In genomic region chr3:21553159-21553758, GRCm38 (mm10) we compare ENCODE assay signal across 9 mouse cellular contexts.
DNase-seq lines count a peak whose midpoint lies in the region; ATAC-seq and TF ChIP-seq lines count a peak whose summit lies in the region.
"Had no signal": no experiment of that assay in that cellular context is flagged by ENCODE, and none has a peak within 500 bp of the region (broad histone marks: within the 10 kb centered on the region; RNA-seq: fewer than 3 reads in every experiment).

No protein-coding gene starts in this region.

- no peak overlapping the region for H3K27ac ChIP-seq in intestine, embryonic 15.5 days
- no peak overlapping the region for H3K27ac ChIP-seq in midbrain, embryonic 11.5 days (ENCODE audit: low read depth, low read length)
- no peak overlapping the region for H3K27ac ChIP-seq in gastrocnemius, adult 2 months

- H3K36me3 ChIP-seq in intestine, embryonic 15.5 days, result no peaks in the 10 kb centered on the region
- no peaks in the 10 kb centered on the region for H3K36me3 ChIP-seq in midbrain, embryonic 11.5 days (ENCODE audit: control insufficient read depth, insufficient read depth, low read length)

- no peak overlapping the region for H3K4me3 ChIP-seq in intestine, embryonic 15.5 days (replicated peaks)
- H3K4me3 ChIP-seq in midbrain, embryonic 11.5 days (ENCODE audit: low read depth, low read length), result no peak overlapping the region
- H3K4me3 ChIP-seq in gastrocnemius, adult 2 months, result no peak overlapping the region
- H3K4me3 ChIP-seq: erythroblast, embryonic 14.5 days had no signal

- ATAC-seq in intestine, embryonic 15.5 days, result peak; percentile 92
- peak; percentile 94 for ATAC-seq in midbrain, embryonic 11.5 days (ENCODE audit: low FRiP score)

- no peaks in the 10 kb centered on the region for H3K9me3 ChIP-seq in intestine, embryonic 15.5 days
- no peaks in the 10 kb centered on the region for H3K9me3 ChIP-seq in midbrain, embryonic 11.5 days (ENCODE audit: control insufficient read depth, low read length)

- DNase-seq in frontal cortex, adult 2 months (ENCODE audit: extremely low spot score in 1 of 2, low spot score in 1 of 2), result peak; percentile 59 to 75
- no peak for DNase-seq in frontal cortex, postnatal 10 days (ENCODE audit: low spot score in 2 of 2)
- DNase-seq in brain, embryonic 14.5 days (ENCODE audit: low read depth), result peak; percentile 95
- DNase-seq in midbrain, embryonic 11.5 days (ENCODE audit: low spot score, missing footprints), result no peak
- no peak for DNase-seq in gastrocnemius, adult 2 months
- DNase-seq in thymus, postnatal 25 days, result no peak
- DNase-seq in cerebellum, adult 9-11 months, result no peak

- H3K4me1 ChIP-seq in intestine, embryonic 15.5 days (replicated peaks), result no peaks in the 10 kb centered on the region
- peaks cover 18% of the 10 kb centered on the region for H3K4me1 ChIP-seq in midbrain, embryonic 11.5 days (ENCODE audit: control insufficient read depth, insufficient read depth, low read length)

- TF ChIP-seq POLR2A in brain, embryonic 14.5 days (IDR thresholded peaks at IDR 0.05; ENCODE audit: borderline replicate concordance, extremely low read depth, insufficient read depth, insufficient read length, poor library complexity, severe bottlenecking), result no peak

- H3K9ac ChIP-seq in intestine, embryonic 15.5 days, result no peak overlapping the region
- no peak overlapping the region for H3K9ac ChIP-seq in midbrain, embryonic 11.5 days (ENCODE audit: low read length)

- H3K4me2 ChIP-seq in intestine, embryonic 15.5 days (replicated peaks), result no peak overlapping the region
- H3K4me2 ChIP-seq in midbrain, embryonic 11.5 days, result no peak overlapping the region

- 44% methylated on average over 3 of the region's 3 CpGs for WGBS in intestine, embryonic 15.5 days
- WGBS in midbrain, embryonic 11.5 days, result 39% methylated on average over 3 of the region's 3 CpGs

- no peak for TF ChIP-seq CTCF in brain, embryonic 14.5 days (IDR thresholded peaks at IDR 0.05; ENCODE audit: borderline replicate concordance, extremely low read depth, insufficient read depth, insufficient read length)
- no peak for TF ChIP-seq CTCF in gastrocnemius, adult 2 months (IDR thresholded peaks at IDR 0.05)

- intact Hi-C loops in gastrocnemius, adult 2 months (cut with DNase I), result no loop called here

- no peaks in the 10 kb centered on the region for H3K27me3 ChIP-seq in intestine, embryonic 15.5 days (replicated peaks)
- H3K27me3 ChIP-seq in midbrain, embryonic 11.5 days (ENCODE audit: control insufficient read depth, insufficient read depth, low read length), result no peaks in the 10 kb centered on the region

Comparison
In these comparisons a context has a peak if more than half of its experiments do, and no peak if none do; other contexts are left out.
1. DNase-seq: peak in frontal cortex, adult 2 months (2 of 2) and brain, embryonic 14.5 days (single experiment); none in frontal cortex, postnatal 10 days (0 of 2), midbrain, embryonic 11.5 days (single experiment), gastrocnemius, adult 2 months (single experiment), thymus, postnatal 25 days (single experiment) and cerebellum, adult 9-11 months (single experiment).